Mouse (Mus musculus) WW6 (cell line): ENCODE data around the gene Jund.

ENCODE experiments used
- DNase-seq: peaks from one replicate; pipeline ENCODE4 v3.0.0-alpha.2; 2013; ENCODE audit warnings: low read depth, low spot score

Gene Jund

GRCm38 (mm10) chr8:70698310-70699109, at the start of gene Jund:
Jund (plus strand) TSS chr8:70698949.
- DNase-seq = peak; percentile 99

- DNase-seq = peak; percentile 73
Measured at GRCm38 (mm10) chr8:70649324-70649723, 49.4 kb upstream of the Jund start.

GRCm38 (mm10) chr8:70650351-70650750, 48.4 kb upstream of the Jund start:
- DNase-seq = no peak

GRCm38 (mm10) chr8:70653226-70653625, 45.5 kb upstream of the Jund start:
- no peak for DNase-seq

GRCm38 (mm10) chr8:70654121-70654520, 44.6 kb upstream of the Jund start:
- DNase-seq = no peak

- DNase-seq = no peak
Measured at GRCm38 (mm10) chr8:70655469-70655868, 43.3 kb upstream of the Jund start.

- no peak for DNase-seq
Measured at GRCm38 (mm10) chr8:70656193-70656790, 42.5 kb upstream of the Jund start.

GRCm38 (mm10) chr8:70657214-70657613, 41.5 kb upstream of the Jund start:
- no peak for DNase-seq

GRCm38 (mm10) chr8:70657739-70658138, 41.0 kb upstream of the Jund start:
- DNase-seq = no peak

GRCm38 (mm10) chr8:70658897-70659603, 39.7 kb upstream of the Jund start:
- DNase-seq = no peak

- peak; percentile 92 for DNase-seq
Measured at GRCm38 (mm10) chr8:70659604-70660272, 39.0 kb upstream of the Jund start.

- peak; percentile 88 for DNase-seq
Measured at GRCm38 (mm10) chr8:70660273-70660725, 38.5 kb upstream of the Jund start, which contains the start of gene Pgpep1. Pgpep1 (minus strand) TSS chr8:70660388.

- DNase-seq = no peak
Measured at GRCm38 (mm10) chr8:70663691-70664090, 35.1 kb upstream of the Jund start.

- DNase-seq = no peak
Measured at GRCm38 (mm10) chr8:70664631-70665030, 34.1 kb upstream of the Jund start.

GRCm38 (mm10) chr8:70665599-70665998, 33.1 kb upstream of the Jund start:
- no peak for DNase-seq

- no peak for DNase-seq
Measured at GRCm38 (mm10) chr8:70667071-70667470, 31.7 kb upstream of the Jund start.

GRCm38 (mm10) chr8:70671615-70672324, 27.0 kb upstream of the Jund start:
- no peak for DNase-seq

GRCm38 (mm10) chr8:70672325-70673078, 26.2 kb upstream of the Jund start:
- DNase-seq = no peak

- DNase-seq = peak; percentile 99
Measured at GRCm38 (mm10) chr8:70673079-70673856, 25.5 kb upstream of the Jund start, which contains the start of gene Lsm4. Lsm4 (plus strand) TSS chr8:70673248.

- no peak for DNase-seq
Measured at GRCm38 (mm10) chr8:70674109-70674508, 24.6 kb upstream of the Jund start.
